Mouse (Mus musculus) gastrocnemius, postnatal 36 days (tissue): ENCODE measurements around the gene Opn4. TPM values are rescaled to one million over a fixed set of nuclear protein-coding genes. Genes with fewer than 3 reads are reported as not detected.
A peak's percentile ranks its signal among the peaks of the same experiment; 100 is the strongest.

Experiments
- DNase-seq, 2 experiments: peaks; one replicate each; pipeline ENCODE4 v3.0.0; 2022
- intact Hi-C: fragments of 180-260 bp; cut with DNase I; formaldehyde crosslinking; loops from one replicate; pipeline ENCODE4 v1.15.1; 2025
- total RNA-seq, 2 experiments: library from RNA; stranded (reverse); gene quantifications; 2 replicates each; pipeline ENCODE4 v1.2.3; 2021

The Opn4 gene
- total RNA-seq, 2 experiments from 2014 or later = not detected

DNA sequence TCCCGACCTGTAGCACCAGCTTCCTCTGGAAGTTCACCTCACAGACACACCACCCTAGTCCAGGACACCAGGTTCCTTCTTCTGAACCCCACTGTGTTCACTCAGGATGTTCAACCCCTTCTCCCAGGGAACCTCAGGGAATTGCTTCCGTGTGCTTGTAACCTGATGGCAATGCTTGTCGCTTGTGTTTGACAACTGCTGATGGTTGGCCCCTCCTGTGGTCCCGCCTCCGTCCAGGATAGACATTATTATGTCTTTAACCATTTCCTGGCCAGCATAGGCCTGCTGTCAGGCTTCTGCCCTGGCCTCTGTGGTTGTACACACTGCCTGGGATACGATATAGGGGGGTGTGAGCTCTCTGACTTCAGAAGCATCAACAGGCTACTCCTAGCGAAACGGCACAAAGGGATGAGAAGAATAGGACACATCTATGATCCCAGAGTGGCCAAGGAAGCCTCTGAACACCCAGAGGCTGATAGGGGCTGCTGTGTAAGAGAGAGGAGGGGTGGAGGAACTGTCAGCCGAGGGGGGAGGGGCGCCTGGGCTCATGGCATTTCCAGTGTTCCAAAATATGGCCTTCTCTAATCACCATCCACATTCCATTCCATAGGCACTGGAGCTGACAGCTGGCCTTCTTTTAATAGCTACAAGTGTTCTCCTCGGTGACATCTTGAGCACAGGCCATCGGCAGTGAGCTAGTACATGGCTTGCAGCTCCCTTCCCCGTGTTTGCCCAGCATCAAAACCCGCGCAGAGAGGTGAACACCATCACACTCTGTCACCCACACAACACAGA lies 8.0 kb downstream of the Opn4 start:
- no peak for DNase-seq
- intact Hi-C loops = no loop called here

DNA sequence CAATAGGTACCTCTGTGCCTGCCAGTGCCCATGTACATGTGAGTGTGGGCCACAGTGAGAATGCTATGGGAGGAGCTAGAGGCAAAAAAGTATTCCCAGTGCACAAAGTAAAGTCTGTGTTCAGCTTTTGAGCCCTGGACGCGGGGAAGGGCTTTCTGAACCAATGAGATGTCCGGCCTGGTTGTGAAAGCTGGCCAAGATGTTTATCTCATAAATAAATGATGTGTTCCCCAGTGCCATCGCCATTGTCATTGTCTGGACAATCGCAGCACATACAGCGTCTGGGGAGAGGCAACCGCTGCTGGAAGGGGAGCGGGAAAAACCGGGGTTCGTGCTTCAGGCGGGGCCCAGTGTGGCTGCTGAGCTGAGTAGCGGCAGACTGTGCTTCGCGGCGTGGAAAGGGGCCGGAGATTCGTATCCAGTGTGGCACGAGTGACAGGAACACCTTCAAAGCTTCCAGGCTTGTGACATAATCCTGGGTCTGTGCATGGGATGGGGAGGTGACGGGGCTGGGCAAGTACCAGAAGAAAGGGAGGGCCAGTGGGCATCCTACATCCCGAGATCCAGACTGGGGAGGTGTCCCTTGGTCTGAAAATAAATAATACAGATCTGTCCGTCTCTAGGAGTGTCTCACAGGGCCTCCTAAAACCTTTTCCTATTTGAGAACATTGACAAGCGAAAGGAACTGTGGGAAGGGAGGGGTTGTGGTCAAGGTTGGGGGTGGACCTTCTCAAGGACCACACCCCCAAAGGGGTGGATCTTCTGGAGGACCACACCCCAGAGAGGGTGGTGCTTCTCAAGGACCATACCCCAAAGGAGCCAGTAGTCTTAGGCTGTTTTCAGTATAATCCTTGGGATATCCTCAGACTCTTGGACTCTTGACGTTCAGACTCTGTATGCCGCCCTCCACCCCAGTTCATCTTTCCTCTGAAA lies 8.9 kb downstream of the Opn4 start:
- intact Hi-C loops = no loop called here
- DNase-seq = peak in 1 of 2 experiments; percentile 3

DNA sequence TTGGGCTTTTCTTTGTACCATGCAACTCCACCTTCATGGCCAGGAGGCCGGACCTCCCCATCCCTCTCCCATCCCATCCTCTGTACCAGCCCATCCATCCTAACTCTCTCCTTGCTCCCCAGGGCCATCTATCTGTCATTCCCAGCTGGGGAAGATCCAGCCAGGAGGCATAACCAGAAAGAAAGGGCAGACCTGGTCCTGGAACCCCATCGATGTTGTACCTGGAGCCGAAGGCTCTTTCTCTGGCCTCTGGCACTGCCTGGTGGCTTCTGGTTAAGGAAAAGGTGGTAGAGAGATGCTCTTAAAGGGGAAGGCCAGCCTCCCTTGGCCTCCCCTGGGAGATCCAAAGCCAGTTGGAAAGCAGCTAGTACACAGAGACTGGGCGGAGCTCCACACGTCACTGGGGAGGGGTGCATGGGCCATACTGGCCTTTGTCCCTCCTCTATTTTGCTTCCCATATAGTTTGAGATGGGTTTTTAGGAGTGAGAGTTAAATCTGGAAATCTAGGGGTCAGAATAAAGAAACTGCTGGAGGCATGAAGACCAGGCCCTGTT lies 9.8 kb downstream of the Opn4 start:
- intact Hi-C loops = no loop called here
- peak in 1 of 2 experiments; percentile 4 for DNase-seq

DNA sequence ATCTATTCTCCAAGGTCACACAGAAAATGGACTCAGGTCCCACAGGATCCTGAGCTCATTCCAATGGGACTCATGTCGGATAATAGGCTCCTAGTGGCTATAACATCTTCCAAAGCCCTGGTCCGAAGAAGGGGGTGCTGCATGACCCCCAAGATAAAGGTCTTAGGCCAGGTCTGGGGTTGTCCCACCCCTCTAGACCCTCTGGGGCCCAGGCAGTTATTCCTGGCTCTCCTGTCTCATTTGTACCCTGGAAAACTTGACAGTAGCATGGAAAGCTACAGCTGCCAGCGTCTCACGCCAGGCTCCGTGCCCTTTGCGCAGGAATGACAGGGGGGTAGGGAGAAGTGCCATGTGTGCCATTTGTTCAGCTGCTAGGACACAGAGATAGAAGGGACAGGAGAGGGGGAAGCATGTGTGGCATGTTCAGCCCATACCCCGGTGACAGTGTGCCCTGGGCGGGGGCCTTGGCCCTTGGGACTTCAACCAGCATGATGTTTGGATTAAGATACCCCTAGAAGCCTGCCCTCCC lies 10.7 kb downstream of the Opn4 start:
- DNase-seq = peak in 1 of 2 experiments; percentile 63
- intact Hi-C loops = no loop called here

DNA sequence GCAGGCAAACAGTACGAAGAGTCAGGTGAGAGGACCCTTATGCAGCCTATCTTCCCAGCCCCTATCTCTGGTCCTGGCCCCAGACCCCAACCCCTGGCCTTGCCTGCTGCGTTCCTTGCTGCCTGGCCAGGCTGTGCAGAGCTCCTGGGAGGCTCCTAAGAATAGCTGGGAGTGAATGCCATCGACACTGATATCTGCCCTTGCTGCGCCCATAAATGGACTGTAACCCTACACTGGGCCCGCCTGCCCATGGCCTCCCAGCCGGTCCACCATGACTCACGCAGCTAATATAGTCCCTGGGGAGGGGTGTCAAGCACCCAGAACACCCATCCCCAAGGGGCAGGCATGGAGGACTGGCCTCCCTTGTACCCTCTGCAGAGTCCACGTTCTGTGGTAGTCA lies 11.4 kb downstream of the Opn4 start, which contains the start of gene Ldb3:
TSS of gene Ldb3 (minus strand) at position 185 of the 400 bp plus-strand sequence.
- intact Hi-C loops = no loop called here
- peak in 1 of 2 experiments; percentile 57 for DNase-seq

DNA sequence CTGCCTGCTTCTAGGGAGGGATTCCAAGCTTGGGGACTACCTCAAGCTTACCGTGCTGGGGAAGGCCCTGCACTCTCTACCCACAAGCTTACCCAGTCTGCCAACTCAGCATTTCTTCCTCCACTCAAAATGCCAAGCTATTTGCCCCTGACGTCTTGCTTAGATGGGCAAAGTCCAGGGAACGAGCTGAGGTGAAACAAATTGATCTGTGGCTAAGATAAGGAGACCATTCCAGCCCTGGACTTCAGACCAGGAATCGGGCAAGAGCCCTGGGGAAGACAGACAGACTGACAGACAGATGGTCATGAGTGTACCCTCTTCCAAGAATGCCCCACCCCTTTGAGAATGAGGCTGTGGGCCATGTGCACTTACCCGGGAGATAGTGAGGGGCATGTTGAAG lies 11.9 kb downstream of the Opn4 start:
- intact Hi-C loops = no loop called here
- no peak for DNase-seq

DNA sequence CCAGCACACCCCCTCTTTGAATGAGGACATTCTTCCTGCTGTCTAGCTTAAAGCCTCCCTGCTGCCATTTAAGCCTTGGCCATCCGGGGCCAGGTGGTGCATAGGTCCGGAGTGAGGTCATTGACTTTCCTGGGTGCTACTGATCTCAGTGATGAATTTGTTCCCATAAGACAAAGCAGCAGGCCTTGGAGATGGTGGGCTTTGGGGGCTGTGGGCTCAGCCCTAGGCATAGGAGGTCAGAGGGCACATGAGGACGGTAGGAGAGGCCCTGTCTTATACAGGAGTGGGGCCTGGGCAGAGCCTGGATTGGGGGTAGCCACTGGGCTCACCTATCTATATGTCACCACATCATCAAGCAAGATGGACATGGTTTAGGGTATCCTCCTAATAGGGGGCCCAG lies 13.1 kb downstream of the Opn4 start:
- intact Hi-C loops = no loop called here
- no peak for DNase-seq

DNA sequence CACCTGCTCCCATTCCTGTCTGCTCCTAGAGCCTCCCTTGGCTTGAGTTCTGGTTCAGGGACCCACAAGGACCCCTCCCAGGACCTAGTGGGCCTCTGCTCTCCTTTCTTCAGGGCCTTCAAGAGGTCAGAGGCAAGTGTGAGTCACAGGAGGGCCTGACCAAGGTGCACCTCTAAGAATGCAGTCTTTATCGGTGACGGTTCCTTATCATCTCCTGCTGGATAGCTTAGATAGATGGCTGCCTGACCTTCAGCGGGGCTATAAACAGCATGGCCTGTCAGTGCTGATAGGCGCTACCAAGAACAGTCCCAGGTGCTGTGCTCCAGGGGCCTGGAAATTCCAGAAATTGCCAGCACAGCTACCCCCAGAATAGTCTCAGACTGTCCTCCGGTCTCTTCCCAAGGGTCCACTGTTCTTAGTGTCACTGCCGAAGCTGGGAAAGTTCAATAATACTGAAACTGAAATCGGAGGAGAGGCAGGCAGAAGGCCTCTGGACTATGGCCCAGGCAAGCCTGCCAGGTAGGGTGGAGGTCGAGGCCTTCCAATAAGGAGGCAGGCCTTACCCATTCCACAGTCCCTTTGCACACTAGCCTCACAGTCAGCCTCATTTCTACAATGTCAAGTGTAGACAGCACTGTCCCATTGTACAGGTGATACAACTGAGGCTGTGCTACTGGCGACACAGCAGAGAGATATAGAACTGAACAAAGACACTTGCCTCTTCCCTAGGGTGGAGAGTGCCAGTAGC lies 14.4 kb downstream of the Opn4 start:
- intact Hi-C loops = no loop called here
- no peak for DNase-seq

DNA sequence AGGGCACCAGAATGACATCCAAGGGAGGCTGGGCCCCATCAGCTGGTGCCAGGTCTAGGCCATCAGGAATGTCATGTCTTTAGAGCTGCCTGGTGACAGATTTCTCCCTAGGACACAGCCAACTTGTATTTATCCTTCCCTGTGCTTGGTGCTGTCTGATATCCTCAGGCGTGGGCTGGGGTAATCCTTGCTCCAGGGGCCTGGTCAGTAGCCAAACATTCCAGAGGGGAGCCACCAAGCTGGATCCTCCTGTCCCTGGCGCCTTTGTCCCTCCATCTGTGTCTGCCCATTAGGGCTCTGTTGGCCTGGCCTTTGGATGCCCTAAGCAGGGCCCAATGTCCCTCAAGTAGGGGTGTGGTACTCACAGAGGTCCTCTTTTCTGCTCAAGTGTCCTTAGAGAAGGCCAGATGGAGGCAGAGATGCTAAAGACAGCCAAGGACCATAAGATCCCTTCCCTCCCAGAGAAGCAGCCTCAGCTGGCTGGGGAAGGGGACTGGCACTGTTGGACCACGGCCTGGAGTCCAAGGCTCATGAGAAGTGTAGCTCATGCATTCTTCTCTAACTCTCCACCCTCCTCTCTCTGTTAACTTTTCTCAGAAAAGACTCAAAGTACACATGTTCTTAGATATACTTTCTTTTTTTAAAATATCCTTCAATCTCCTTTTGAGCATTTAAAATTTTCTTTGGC lies 17.1 kb downstream of the Opn4 start:
- peak in 1 of 2 experiments; percentile 51 for DNase-seq

DNA sequence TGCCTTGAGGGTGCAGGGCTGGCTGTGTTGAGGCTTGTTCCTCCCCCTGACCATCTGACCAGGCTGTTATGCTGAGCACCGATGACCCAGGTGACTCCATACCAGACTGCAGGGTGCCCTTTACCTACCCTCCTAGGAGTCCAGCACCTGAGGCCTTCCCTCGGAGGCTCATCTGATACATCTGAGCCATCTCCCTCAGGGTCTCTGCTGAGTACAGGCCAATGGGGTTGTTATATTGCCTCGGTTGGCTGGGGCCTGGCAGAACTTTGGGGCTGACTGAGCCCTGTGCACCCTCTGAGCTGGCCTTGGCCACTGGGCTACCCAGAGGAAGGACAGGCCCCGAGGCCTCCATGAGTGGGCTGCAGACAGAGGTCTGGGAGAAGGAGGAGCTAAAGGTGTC lies 23.1 kb downstream of the Opn4 start:
- DNase-seq = no peak
- intact Hi-C loops = no loop called here

More for the DNA sequence above, 17.1 kb downstream of the Opn4 start:
- intact Hi-C loops = no loop called here

DNA sequence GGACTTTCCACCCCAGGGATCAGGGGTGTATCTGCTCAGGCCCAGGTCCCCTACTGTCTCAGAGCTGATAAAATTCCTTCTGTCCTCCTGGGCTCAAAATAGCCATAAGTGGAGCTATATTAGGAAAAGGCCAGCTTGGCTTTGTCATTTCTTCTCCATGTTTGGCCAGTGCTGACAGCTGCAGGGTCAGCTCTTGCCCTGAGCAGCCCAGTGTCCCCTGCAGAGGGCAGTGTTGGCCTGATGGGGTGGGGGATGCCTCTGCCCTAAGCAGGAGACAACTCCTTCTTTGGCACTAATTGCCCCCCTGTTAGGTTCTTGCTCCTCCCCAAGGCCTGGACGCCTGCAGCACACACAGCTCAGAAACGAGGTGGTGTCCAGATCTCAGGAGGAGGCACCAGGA lies 25.9 kb downstream of the Opn4 start:
- DNase-seq = peak in 1 of 2 experiments; percentile 69
- intact Hi-C loops = no loop called here

DNA sequence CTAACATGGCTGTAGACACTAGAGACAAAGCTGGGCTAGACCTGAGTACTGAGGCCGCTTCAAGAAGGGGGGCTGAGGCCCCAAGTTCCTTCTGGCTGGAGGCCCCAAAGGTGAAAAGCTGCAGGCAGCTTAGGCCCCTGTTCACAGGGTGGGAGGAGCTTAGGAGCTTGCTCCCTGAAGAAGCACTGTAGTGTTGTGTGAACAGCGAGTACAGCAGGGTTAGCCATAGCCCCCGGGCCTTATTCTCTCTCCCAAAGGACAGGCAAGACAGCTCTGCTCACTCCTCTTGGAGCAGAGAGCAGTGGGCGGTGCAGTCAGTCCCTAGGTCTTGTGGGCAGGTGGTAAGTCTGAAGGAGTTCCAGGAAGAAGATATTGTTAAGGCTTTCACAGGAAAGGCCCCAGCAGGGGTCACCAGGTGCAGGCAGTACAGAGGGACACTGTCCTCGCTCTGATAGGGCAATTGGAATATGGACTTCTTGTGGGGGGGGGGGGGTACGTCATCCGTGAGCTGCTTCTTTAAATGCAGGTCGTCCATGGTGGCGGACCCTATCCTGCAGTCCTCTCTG lies 26.5 kb downstream of the Opn4 start:
- intact Hi-C loops = no loop called here
- no peak for DNase-seq

DNA sequence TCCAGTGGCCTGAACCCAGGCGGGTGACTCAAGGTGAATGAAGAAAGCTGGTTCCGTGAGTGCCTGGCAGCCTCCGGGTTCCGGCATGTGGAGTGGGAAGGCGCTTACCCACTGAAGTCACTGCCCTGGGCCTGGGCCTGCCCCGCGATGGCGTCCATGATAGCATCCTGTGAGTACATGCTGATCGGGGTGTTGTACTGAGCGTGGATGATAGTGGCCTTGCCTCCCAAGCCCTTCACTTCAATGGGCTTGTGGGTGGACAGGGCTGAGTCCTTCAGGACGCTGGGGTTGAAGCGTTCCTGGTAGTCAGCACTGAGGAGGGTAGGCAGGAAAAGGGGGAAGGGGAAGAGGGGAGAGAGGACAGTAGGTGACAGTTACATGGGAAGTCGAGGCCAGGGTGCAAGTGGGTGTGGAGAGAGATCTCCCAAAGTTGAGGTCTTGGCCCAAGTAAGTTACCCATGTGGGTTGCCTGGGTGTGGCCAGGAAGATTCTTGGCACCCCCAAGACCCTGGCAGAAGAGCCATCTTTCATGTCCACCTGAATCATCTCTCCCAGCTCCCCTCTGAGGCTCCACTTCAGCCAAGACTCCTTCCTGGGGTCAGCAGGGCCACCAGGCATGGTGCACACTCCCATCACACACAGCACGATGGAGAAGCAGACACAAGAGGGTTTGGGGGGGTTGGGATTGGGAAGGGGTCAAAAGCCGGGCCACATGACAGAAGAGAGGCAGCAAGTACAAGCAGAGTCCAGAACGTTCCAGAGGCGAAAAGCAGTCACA lies 28.1 kb downstream of the Opn4 start:
- intact Hi-C loops = no loop called here
- DNase-seq = no peak

DNA sequence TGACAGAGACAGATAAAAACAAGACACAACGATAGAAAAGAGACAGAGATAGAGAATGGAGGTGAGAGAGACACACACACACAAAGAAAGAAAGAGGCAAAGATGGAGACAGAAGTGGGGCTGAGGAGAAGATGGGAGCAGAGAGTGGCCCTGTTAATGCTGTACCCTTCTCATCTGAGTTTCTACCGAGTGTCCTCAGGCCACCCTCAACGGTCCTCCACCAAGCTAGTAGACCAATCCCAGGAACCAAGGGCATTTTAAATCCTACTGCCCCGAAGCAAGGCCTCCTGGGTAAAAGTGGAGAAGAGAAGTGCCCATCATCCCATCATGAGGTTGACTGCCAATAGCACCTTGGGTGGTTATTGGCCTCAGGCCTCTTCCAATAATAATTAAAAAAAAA lies 29.0 kb downstream of the Opn4 start:
- intact Hi-C loops = no loop called here
- DNase-seq = no peak

DNA sequence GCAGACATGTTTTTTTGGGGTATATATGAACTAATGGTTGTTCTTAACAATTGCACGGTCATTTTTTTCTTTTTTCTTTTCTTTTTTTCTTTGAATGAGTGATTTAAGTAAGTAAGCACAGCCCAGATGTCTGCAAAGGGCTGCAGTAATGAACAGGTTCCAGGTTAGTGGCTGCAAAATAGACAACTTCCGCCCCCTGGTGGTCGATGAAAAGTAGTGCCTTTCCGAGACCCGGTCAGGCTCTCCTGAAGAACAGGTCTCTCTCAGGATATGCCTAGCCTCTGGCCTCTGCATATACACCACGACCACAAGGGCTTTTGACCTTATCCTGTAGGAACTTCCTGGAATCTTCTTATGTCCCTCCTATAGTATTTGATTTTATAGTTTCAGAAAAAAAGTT lies 29.6 kb downstream of the Opn4 start:
- intact Hi-C loops = no loop called here
- DNase-seq = peak in 1 of 2 experiments; percentile 69

DNA sequence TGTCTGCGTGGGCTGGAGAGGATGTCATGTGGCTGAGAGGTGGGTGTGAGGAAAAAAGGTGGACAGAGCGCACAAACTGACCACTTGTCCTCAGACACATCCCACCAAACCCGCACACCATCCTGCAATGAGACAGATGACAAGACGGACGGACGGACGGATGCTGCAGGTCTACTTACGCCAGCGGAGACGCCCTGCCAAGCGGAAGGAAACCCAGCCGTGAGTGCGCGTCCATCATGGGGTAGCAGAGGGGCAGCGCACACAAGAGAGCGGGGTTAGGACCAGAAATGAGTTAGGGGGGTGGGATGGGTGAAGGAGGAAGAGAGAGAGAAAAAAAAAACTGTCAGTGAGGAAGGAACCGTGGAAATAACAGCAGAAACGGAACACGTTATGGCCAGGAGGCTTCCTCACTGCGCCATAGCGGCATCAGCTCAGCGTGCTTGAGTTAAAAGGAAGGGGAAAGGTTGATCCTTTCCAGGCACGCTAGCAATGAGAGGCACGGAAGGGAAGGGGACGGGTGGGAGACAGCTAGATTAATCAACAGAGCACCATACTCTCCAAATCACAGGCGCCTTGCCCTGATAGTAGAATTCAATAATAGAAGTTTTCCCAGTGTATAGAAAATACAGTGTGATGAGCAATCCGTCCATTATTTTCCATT lies 30.3 kb downstream of the Opn4 start:
- DNase-seq = no peak
- intact Hi-C loops = no loop called here

DNA sequence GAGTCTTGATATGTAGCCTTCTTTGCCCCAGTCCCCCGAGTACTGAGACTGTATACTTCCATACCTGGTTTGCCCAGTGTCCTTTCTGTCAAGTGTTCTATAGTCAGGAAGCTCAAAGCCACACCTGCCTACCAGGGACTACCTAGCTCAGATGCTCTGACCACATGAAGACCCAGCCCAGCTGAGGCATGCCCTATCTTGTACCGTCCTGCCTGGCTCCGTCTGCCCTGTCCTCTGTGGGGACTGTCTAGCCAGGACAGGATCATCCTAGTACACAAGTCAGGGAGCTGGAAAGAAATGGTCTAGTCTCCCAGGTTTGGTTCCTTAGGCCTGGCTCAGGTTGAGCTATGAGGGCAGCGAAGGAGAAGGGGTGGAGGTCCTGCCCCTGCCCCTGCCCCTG lies 31.3 kb downstream of the Opn4 start:
- intact Hi-C loops = no loop called here
- no peak for DNase-seq

DNA sequence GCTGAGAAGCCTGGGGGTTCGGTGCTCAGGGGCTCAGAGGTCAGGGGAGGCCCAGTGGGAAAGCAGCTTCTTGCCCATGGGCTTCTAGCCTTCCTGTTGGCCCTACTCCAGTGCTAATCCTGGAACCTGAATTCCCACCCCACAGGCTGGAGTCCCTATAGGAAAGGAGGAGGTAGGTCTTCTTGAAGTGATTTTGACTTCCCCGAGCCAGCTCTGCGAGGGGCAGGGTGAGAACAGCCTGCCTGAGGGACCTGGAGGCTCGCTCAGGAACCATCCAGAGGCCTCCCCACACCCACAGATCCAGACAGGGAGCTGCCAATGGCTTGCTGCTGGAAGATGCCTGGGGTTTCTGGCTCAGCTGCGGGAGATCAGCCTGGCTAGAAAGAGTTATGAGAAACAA lies 32.2 kb downstream of the Opn4 start:
- DNase-seq = no peak
- intact Hi-C loops = no loop called here
